Mouse (Mus musculus): ENCODE results near the gene Cd70.

Gene Cd70

GRCm38 (mm10) chr17:57148994-57149803 lies at the start of gene Cd70:
Gene Cd70, minus strand, starts transcription at chr17:57149777.
- DNase-seq (ENCODE audit: low spot score in 2 of 2), result peak; percentile 7 to 21

GRCm38 (mm10) chr17:57198252-57198651 lies 48.7 kb upstream of the Cd70 start:
- DNase-seq (ENCODE audit: low spot score in 2 of 2), result peak; percentile 20 to 46

DNA sequence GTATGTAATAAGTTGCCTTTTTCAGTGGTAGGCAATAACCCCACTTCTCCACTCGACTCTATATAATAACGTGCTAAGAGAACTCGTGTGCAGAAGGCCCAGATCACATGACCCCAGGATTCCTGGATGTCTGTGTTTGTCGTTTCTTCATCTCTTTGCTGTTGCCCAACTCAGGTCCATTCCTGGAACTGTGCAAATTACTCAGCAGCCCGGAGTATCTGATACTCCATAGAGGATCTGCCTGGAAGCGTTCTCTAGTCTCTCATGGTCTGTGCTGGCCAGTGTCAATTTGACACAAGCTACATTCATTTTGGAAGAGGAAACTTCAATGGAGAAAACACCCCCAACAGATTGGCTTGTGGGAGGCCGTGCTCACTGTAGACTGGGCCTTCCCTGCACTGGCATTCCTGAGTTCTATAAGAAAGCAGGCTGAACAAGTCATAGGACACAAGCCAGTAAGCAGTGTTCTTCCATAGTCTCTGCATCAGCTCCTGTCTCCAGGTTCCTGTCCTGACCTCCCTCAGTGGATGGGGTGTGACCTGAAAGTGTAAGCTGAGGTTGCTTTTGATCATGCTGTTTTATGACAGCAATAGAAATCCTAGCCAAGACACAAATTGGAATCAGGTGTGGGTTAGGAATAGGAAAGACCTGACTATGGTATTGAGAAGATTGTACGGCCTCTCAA lies 45.9 kb upstream of the Cd70 start:
- no peak for DNase-seq (ENCODE audit: low spot score in 2 of 2)

DNA sequence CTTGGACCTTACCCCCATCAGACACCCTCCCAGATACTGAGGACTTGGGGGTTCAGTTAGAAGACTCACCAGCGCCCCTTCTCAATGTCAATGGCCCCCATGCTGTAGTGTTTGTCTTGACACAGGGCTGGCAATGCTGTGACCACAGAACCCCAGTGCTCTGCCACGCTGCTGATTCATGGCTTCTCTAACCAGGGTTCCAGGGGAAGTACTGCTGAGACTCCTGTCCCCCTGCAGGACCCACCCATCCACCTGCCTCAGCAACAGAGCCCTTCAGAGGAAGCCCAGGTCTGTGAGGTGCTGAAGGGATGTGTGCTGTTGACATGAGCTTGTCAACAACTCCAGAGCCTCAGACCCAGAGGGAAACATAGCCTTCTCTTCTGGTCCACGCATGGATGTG lies 45.2 kb upstream of the Cd70 start:
- DNase-seq (ENCODE audit: low spot score in 2 of 2), result no peak

- DNase-seq (ENCODE audit: low spot score in 2 of 2), result peak; percentile 39 to 53
Measured at GRCm38 (mm10) chr17:57194041-57194507, 44.5 kb upstream of the Cd70 start, which contains the start of gene Tnfsf14. Gene Tnfsf14, minus strand, starts transcription at chr17:57194177.

- DNase-seq (ENCODE audit: low spot score in 2 of 2), result peak; percentile 24 to 59
Measured at GRCm38 (mm10) chr17:57188510-57189192, 39.1 kb upstream of the Cd70 start.

DNA sequence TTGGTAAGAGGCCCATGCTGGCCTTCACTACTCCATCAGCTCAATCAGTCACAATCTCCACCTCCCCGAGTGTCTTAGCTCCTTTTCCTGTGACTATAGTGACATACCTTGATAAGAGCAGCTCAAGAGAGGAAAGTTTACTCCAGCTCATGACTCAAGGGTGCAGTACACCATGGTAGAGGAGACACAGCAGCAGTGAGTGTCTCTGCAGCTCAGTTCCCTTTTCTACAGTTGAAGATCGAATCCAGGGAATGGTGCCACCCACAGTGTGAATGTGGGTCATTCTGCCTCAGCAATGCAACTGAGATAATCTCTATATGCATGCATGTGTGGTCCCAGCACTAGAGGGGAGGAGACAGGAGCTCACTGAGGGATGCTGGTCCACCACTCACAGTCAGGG lies 36.1 kb upstream of the Cd70 start:
- no peak for DNase-seq (ENCODE audit: low spot score in 2 of 2)

- peak in 1 of 2 experiments; percentile 24 for DNase-seq (ENCODE audit: low spot score in 2 of 2)
Measured at GRCm38 (mm10) chr17:57182871-57183270, 33.3 kb upstream of the Cd70 start.

- peak; percentile 49 to 51 for DNase-seq (ENCODE audit: low spot score in 2 of 2)
Measured at GRCm38 (mm10) chr17:57180363-57180762, 30.8 kb upstream of the Cd70 start.

- DNase-seq (ENCODE audit: low spot score in 2 of 2), result no peak
Measured at GRCm38 (mm10) chr17:57173351-57173750, 23.8 kb upstream of the Cd70 start.

GRCm38 (mm10) chr17:57172378-57172777 lies 22.8 kb upstream of the Cd70 start:
- DNase-seq (ENCODE audit: low spot score in 2 of 2), result no peak

DNA sequence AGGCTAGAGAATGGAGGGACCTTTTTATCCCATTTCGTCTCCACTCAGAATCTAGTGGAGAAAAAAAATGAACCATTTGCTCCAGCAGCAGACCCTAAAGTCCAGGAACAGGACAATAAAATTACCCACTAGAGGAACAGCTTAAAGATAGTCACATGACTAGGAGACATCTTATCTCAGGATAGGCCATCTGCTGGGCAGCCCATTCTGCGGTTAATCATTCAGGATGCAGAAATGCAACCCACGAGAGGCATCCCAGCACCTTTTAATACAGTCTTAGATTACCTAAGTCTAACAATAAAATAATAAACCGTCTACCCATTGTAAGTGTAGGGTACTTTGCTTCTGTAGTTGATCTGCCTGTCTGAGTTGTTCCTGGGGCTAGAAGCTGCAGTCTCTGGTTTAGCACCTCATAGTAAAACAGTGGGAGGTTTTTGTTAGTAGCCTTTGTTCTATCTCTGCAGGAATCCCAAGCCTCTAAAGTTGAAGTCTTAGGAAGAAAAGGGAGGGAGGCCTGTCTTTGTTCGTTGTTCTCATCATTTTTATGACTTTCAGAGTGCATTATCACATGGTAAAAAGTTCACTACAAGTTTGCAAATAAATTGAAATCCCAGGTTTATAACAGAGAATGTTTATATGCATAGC lies 21.2 kb upstream of the Cd70 start:
- DNase-seq (ENCODE audit: low spot score in 2 of 2), result no peak

DNA sequence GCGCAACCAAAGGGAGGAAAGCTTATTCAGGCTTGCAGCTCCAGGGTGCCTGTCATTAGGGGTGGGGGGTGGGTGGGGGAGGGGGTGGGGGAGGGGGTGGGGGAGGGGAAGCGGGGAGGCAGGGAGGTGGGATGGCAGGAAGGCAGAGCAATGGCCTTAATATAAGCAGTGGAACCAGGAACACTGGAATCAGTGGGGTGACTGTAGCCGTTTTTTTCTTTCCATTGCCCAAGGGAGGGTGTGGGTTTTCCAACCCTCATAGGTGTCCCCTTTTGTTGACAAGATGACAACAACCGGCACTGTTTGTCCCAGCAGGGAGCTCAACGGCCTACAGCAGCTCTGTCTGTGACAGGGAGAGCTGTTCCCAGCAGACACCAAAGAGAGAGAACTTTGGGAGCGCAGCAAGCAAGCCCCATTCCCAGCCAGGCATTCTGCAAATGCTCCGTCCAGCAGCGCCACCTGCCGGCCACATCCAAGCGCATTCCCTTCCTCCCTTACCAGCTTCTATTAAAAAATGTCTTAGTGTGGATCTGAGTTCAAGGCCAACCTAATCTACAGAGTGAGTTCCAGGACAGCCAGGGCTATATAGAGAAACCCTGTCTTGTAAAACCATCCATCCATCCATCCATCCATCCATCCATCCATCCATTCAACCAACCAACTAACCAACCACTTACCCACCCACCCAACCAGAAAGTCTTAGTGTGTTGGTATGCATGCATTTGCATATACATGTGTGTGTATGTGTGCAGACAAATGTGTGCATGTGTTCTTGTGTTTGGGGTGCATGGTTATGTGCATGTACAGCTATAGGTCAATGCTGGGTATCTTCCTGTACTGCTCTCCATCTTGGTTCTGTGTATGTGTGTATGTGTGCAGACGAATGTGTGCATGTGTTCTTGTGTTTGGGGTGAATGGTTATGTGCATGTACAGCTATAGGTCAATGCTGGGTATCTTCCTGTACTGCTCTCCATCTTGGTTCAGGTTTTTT lies 17.5 kb upstream of the Cd70 start:
- DNase-seq (ENCODE audit: low spot score in 2 of 2), result peak; percentile 60 to 78

GRCm38 (mm10) chr17:57153787-57154186 lies 4.2 kb upstream of the Cd70 start:
- DNase-seq (ENCODE audit: low spot score in 2 of 2), result no peak

GRCm38 (mm10) chr17:57153006-57153405 lies 3.4 kb upstream of the Cd70 start:
- DNase-seq (ENCODE audit: low spot score in 2 of 2), result no peak

DNA sequence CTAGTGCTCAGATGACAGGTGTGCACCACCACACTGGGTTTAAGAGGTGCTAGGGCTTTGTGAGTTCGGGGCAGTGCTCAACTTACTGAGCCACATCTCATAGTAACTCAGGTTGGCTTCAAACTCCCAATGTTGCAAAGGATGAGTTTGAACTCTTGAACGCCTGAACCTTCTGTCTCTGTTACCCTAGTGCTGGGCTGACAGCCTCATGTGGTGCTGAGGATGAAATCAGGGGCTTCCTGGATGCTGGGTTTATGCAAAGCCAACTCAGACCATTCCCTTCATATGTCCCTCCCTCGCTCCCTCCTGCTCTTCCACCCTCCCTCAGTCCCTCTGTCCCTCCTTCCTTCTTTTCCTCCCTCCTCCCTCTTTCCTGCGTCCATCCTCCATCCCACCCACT lies 1.2 kb downstream of the Cd70 start:
- no peak for DNase-seq (ENCODE audit: low spot score in 2 of 2)

GRCm38 (mm10) chr17:57145115-57145514 lies 4.5 kb downstream of the Cd70 start:
- no peak for DNase-seq (ENCODE audit: low spot score in 2 of 2)

DNA sequence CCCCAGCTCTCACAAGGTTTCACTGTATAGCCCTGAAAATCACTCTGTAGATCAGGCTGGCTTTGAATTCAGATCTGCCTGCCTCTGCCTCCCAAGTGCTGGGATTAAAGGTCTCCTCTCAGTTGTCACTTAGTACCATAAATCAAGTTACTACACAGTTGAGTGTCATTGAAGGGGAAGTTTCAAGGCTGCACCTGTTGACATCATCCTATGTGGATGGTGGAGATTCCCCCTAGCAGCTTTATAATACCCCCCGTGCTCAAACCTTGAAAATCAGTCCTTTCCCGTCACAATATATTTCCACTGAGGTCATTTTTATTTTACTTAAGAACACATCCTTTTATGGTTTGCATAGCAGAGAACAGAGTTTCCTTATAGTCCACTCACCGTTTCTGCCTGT lies 5.9 kb downstream of the Cd70 start:
- DNase-seq (ENCODE audit: low spot score in 2 of 2), result no peak

DNA sequence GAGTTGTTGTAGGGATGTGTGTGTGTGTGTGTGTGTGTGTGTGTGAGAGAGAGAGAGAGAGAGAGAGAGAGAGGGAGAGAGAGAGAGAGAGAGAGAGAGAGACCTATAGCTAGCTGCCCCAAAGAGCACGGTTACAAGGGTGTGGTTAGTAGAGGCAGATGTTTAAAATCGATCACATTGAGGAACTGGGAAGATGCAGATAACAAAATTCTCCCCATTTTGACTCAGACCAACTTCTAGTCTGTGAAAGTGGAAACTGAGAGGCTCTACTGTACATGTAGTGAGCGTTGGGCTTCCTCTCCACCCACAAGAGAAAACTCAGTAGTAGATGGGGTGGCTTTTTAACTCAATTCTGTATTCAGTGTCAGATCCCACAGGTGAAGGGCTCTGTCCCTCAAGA lies 9.9 kb downstream of the Cd70 start:
- no peak for DNase-seq (ENCODE audit: low spot score in 2 of 2)

DNA sequence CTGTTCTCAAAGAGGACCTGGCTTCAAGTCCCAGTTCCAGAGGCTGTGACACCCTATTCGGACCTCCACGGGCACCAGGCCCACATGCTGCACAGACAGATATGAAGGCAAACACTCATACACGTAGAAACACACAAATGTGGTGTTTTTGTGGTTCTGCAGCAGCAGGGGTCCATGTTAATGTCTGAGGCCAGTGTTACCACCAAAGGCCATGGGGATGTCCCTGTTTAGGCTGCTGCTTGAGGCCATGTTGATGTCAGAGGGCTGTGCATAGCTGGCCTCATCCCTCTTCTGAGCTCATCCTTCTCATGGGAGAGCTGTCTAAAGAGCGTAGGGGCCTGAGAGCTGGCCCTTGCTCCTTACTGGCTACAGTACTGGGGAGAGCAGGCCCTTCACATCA lies 10.9 kb downstream of the Cd70 start:
- DNase-seq (ENCODE audit: low spot score in 2 of 2), result no peak

GRCm38 (mm10) chr17:57135635-57136034 lies 13.9 kb downstream of the Cd70 start:
- no peak for DNase-seq (ENCODE audit: low spot score in 2 of 2)
